Mouse (Mus musculus): ENCODE results near the gene Pole2.

GRCm38 (mm10) chr12:69190522-69190921 is 37.5 kb downstream of the Pole2 start:
- no peak for TF ChIP-seq CTCF (conservative IDR thresholded peaks at IDR 0.05; ENCODE audit: insufficient read depth, insufficient read length, low read depth, low read length)
- no peak for TF ChIP-seq POLR2A (IDR thresholded peaks at IDR 0.05; ENCODE audit: low read depth, low read length)
